Mouse (Mus musculus): ENCODE measurements around the gene Wfdc6a. TPM values are rescaled to one million over a fixed set of nuclear protein-coding genes. Genes with fewer than 3 reads are reported as not detected.
A peak's percentile ranks its signal among the peaks of the same experiment; 100 is the strongest.

Gene Wfdc6a
- total RNA-seq, 2 experiments from 2014 or later = not detected

DNA sequence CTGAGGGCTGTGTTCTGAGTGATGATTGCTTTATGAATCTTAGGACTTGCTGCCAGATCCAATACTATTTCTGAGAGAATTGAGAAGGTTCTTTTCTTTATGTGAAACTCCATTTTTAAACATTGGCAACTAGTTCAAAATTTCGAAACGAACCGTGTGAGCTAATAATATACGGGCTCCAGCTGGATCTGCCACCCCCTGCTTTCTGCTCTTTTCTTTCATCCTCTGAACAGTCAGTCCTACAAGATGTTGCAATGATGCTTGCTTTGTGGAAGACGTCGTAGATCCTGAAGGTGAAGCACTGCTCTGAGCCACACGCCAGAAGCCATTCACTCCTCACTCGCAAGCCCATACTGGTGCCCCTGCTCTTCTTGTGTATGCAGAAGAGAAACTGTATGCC lies 26.8 kb downstream of the Wfdc6a start:
- intact Hi-C loops (cut with DNase I) = loop anchor here (5.0 kb wide), 1 partner anchor 71 kb away; the partner anchor contains the start of gene Dbndd2

DNA sequence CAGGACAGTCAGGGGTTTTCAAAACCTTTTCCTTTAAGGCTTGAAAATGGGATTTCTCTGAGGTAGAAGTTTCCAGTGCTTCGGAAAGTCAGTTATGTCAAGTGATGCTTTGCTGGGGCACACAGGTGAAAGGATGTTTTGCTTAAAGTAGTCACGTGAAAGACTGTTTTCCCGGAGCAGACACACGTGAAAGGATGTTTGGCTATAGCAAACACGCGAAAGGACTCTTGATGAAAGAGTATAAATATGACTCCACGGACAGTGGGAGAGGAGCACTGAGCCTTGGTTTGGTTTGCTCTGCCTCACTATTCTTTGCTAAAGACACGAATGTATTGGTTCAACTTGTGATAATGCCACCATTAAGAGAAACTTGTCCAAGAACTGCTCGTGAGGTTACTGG lies 33.7 kb downstream of the Wfdc6a start:
- DNase-seq (ENCODE audit: low spot score in 2 of 2) = no peak
- intact Hi-C loops (cut with DNase I) = no loop called here

More for the DNA sequence above, 26.8 kb downstream of the Wfdc6a start:
- peak in 1 of 2 experiments; percentile 25 for DNase-seq (ENCODE audit: low spot score in 2 of 2)

DNA sequence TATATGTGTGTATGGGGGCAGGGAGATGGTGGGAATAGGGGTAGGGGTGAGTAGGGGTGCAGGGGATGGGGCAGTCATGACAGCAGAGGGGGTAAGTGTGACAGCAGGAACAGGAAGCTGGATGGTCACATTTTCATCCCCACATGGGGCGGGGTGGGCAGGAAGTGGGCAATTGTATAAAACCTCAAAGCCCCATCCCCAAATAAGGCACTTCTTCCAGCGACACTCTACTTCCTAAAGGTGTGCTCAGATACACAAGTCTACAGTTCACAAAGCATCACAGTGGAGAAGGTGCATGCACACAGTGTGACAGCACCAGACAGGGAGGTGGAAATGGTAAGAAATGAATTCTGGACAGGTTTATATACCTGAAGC lies 34.4 kb downstream of the Wfdc6a start:
- intact Hi-C loops (cut with DNase I) = no loop called here
- no peak for DNase-seq (ENCODE audit: low spot score in 2 of 2)

DNA sequence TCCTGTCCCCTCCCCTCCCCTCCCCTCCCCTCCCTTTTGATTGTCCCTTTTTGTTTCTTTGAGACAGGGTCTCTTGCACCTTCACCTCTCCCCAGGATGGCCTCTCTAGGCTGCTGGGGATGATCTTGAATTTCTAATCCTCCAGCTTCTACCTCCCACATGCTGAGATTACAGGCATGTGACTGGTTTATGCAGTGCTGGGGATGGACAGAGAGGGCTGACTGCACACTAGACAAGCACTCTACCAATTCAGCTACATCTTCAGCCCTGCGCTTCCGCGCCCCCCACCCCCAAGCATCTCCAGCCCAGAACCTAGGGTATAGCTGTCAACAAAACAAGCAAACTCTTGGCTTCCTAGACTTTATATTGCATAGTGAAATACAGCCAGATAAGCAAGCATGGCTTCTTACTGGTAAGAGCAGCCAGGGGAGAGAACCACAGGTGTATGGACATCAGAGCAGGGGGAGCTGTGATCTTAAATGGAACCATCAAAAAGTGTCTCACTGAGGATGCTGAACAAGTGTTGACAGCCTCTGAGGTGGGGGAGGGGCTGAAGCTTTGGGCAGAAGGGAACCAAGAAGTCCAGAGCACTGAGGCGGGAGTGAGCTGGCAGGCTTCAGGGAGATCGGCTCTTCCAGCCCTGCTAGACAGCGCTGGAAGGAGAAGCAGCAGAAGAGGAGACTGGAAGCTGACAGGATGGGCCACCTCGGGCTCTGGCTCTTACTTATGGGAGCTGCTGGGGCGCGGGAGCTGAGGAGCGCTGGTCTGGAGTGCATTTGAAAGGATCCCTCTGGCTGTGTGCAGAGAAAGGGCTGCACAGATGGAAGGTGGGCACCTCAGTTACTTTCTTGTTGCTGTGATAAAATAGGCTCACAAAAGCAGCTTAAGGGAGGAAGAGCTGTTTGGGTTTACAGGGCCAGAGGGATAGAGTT lies 35.0 kb downstream of the Wfdc6a start:
- DNase-seq (ENCODE audit: low spot score in 2 of 2) = peak; percentile 46 to 58
- intact Hi-C loops (cut with DNase I) = no loop called here

DNA sequence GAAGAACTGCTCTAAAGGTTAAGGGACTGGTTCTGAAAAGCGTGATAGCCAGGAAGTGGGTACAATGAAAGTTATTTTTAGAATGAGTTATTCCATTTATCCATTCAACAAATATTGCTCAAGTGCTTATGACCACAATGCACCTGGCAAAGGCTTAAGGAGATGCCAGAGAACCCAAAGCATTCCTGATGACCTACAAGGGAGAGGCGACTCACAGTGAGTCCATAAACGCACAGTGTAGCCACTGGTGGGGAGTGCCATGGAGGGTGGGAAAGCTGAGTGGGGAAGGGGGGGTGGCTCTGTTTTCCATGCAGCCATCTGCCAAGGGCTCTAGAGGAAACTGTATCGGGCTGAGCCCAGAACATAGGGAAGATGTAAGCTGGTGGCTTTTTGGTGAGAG lies 35.9 kb downstream of the Wfdc6a start:
- intact Hi-C loops (cut with DNase I) = no loop called here

DNA sequence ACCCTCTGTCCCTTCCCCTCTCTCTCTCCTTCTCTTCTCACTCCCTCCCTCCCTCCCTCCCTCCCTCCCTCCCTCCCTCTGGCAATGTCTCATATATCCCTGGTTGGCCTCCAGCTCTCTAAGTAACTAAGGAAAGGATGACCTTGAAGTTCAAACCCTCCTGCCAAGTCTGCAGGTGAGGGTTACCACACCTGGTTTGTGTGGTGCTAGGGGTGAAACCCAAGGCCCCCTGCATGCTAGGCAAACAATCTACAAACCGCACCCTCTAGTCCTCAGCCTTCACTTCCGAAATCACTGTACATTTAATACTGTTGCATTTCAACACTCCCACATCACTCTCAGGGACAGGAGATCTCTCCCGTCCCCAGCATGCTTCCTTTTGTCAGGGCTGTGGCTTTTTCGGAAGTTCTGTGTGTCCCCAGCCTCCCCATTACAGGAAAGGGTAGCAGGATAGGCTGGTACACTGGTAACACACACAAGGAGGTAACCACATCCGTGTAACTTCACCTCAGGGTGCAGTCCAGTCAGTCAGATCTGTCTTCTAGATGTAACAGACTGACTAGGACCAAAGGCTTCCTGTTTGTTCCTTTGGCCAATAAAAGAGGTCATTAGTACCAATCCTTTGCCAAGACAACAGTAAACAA lies 40.7 kb downstream of the Wfdc6a start:
- DNase-seq (ENCODE audit: low spot score in 2 of 2) = no peak
- intact Hi-C loops (cut with DNase I) = no loop called here

More for the DNA sequence above, 35.9 kb downstream of the Wfdc6a start:
- DNase-seq (ENCODE audit: low spot score in 2 of 2) = no peak

DNA sequence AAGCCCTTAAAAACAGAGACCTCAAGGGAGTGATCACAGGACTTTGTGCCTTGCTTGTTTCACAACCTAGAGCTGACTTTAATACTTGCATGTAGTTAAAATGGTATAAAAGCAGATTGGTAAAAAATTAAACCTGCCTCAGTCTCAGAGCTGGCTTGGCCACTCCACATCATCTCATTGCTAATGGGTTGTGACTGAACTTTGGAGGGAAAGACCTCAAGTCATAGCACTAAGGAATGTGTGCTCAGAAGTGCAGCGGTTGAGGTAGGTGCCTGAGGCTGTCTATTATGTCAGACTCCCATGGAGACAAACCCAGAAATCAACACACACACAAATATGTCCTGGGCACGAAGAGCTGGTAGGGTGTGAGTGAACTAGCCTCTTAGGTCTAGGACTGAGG lies 41.5 kb downstream of the Wfdc6a start:
- intact Hi-C loops (cut with DNase I) = no loop called here
- no peak for DNase-seq (ENCODE audit: low spot score in 2 of 2)

DNA sequence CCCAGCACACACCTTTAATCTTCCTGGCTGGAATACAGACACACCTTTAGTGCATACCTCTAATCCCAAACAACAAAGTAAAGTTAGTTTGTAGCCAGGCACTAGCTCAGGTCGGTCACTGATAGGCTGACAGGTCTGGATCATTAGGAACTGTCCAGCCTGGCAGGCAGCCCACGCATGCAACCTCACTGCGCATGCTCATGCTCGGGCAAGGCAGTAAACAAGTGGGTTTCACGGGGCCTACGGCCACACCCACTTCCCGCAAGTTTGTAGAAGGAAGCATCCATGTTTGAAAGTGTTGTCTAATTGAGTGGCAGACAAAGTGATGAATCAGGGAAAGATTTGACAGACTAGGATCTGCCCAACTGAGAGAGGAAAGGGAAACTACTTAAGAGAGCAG lies 42.6 kb downstream of the Wfdc6a start:
- intact Hi-C loops (cut with DNase I) = no loop called here
- DNase-seq (ENCODE audit: low spot score in 2 of 2) = no peak

DNA sequence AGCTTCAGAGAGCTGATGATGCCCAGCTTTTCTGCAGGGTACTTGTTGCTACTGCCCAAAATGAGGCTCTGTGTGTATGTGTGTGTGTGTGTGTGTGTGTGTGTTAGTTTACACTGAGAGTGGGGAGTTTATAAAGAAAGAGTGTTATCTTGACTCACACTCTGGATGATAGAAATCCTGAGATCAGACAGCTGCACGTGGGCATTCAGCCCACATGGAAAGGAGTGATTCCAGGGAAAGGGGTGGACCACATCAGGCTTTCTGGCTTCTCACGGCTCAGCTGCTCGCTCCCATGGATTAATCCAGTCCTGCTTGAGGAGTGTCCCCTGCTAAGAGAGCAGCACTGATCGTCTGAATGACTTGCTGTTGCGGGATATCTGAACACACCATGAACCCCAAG lies 43.1 kb downstream of the Wfdc6a start:
- peak; percentile 64 to 78 for DNase-seq (ENCODE audit: low spot score in 2 of 2)
- intact Hi-C loops (cut with DNase I) = no loop called here

DNA sequence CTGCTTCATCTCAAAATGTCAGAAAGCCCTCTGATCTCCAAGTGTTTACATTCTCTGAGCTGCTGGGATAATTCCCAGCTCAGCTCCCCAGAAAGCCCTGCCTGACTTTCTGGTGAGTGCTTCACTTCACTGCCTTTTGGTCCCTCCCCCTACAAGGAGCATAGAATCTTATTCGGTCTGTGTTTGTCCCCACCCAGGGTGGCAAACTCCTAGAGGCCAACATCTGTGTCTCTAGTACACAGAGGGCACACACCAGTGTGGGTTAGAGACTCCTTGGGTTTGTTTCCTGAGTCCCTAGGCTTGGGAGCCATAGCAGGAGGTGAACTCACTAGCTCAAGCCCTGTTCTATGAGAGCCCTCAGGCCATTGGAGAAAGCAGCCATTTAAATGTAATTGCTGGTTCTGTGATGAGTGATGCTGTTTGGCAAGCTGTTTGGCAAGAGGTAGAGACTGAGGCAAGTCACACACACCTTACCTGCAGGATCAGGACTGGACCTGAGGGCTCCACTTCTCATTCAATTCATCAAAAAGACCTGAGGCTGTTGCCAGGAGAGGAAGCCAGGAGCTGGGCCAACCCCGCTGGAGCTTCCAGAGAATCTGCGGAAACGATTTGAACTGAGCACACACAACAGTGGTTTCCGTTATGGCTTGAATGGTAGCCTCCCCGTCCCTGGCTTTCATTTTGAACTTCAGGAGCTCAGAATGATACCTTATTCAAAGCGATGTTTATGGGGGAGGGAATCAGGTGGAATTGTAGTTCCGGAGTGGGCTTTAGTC lies 44.4 kb downstream of the Wfdc6a start:
- intact Hi-C loops (cut with DNase I) = no loop called here
- DNase-seq (ENCODE audit: low spot score in 2 of 2) = no peak

DNA sequence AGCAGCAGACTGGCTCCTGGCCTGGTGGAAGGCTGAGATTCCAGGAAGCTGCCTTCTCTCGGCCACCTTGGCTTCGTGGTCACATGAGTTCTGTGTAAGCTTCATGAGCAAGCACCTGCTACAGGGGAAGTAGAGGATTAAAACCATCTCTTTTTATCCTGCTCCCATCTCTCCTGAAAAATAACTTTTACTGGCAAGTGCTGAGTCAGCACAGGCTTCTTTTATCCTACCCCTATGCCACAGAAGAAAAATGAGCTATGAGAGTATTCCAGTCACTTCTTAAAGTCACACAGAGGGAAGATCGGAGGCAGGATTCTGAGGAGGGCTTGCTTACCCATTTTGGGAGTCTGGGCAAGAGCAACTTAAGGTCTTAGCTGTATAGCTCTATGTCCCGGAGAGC lies 48.2 kb downstream of the Wfdc6a start:
- no peak for DNase-seq (ENCODE audit: low spot score in 2 of 2)
- intact Hi-C loops (cut with DNase I) = no loop called here

DNA sequence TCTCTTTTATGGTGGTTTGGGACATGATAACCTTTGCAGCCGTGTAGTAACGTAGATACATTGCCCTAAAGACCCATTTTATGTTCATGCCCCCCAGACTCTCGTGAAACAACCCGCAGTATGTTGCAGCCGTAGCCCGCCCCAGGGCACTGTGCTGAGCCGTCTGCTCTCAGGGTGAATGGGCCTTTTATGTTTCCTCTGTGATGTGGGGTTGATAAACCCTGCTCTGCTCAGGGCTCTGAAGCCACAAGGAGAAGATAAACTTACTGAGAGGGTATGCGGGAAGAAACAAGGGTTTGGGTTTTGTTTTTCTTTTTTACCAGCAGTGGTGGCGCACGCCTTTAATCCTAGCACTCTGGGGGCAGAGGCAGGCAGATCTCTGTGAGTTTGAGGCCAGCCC lies 50.9 kb downstream of the Wfdc6a start:
- intact Hi-C loops (cut with DNase I) = loop anchor here (5.0 kb wide), 2 partner anchors 67 to 117 kb away; no protein-coding TSS in a partner anchor
- no peak for DNase-seq (ENCODE audit: low spot score in 2 of 2)

DNA sequence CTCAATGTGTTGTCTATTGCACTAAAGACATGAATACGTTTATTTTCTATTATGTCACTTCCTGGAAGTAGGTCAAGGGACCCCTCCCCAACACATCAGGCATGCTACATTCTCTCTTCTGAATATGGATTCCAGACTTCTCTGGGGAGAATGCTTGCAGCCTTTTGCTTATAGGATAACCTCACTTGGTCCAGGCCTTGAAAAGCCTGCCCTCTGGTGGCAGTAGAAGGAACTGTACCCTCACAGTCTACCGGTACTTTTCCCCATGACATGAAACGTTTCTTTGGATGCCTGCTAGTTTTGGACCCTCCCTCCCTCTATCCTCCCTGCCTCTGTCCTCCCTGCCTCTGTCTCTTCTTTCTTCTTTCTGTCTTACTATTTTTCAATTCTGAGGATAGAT lies 54.1 kb downstream of the Wfdc6a start:
- peak; percentile 67 to 73 for DNase-seq (ENCODE audit: low spot score in 2 of 2)
- intact Hi-C loops (cut with DNase I) = loop anchor here (5.0 kb wide), 2 partner anchors 64 to 114 kb away; no protein-coding TSS in a partner anchor

Other genes with a start within 250 kb of the Wfdc6a start
- gene Slpi, start 196.4 kb downstream of the Wfdc6a start, total RNA-seq (2021) = 1 to 10 TPM; 1.0 to 1.5 TPM
- under 1 TPM; 0.30 to 0.34 TPM for gene Rbpjl, start 182.3 kb downstream of the Wfdc6a start, total RNA-seq (2021)
- gene Matn4, start 180.3 kb downstream of the Wfdc6a start, total RNA-seq (2021) = 10 to 100 TPM; 11.4 to 13.0 TPM
- gene Sdc4, start 141.6 kb downstream of the Wfdc6a start, total RNA-seq (2021) = 10 to 100 TPM; 98.5 TPM
- gene Sys1, start 128.5 kb downstream of the Wfdc6a start, total RNA-seq (2021) = 10 to 100 TPM; 34.7 to 40.4 TPM
- gene Gm20458, start 124.5 kb downstream of the Wfdc6a start, total RNA-seq (2021) = 10 to 100 TPM in 1 of 2 experiments, 1 to 10 TPM in 1; 8.1 to 14.9 TPM
- not detected for gene Trp53tg5, start 111.7 kb downstream of the Wfdc6a start, total RNA-seq (2021)
- gene Dbndd2, start 99.3 kb downstream of the Wfdc6a start, total RNA-seq (2021) = 100 to 1,000 TPM; 112 to 126 TPM
- gene Pigt, start 87.9 kb downstream of the Wfdc6a start, total RNA-seq (2021) = 10 to 100 TPM; 88.7 to 98.5 TPM
- gene Wfdc2, start 23.0 kb downstream of the Wfdc6a start, total RNA-seq (2021) = not detected
- not detected for gene Spint3, start 12.0 kb downstream of the Wfdc6a start, total RNA-seq (2021)
- gene Eppin, start 8.1 kb upstream of the Wfdc6a start, total RNA-seq (2021) = not detected
- not detected for gene Wfdc6b, start 28.1 kb upstream of the Wfdc6a start, total RNA-seq (2021)
- not detected for gene Wfdc8, start 28.2 kb upstream of the Wfdc6a start, total RNA-seq (2021)
- gene Wfdc16, start 53.3 kb upstream of the Wfdc6a start, total RNA-seq (2021) = not detected
- not detected for gene Wfdc10, start 70.6 kb upstream of the Wfdc6a start, total RNA-seq (2021)
- gene Wfdc9, start 71.1 kb upstream of the Wfdc6a start, total RNA-seq (2021) = not detected
- not detected for gene Wfdc11, start 88.6 kb upstream of the Wfdc6a start, total RNA-seq (2021)
- gene Wfdc13, start 99.7 kb upstream of the Wfdc6a start, total RNA-seq (2021) = not detected
- not detected for gene Spint4, start 113.1 kb upstream of the Wfdc6a start, total RNA-seq (2021)
- not detected for gene Spint5, start 129.9 kb upstream of the Wfdc6a start, total RNA-seq (2021)
- gene Wfdc3, start 160.5 kb upstream of the Wfdc6a start, total RNA-seq (2021) = 1 to 10 TPM; 1.2 to 2.4 TPM
- 10 to 100 TPM; 33.5 to 37.8 TPM for gene Dnttip1, start 160.5 kb upstream of the Wfdc6a start, total RNA-seq (2021)
- gene Ube2c, start 184.5 kb upstream of the Wfdc6a start, total RNA-seq (2021) = 1 to 10 TPM in 1 of 2 experiments, under 1 TPM in 1; 0.57 to 1.3 TPM
- under 1 TPM in 1 of 2 experiments, not detected in 1; 0.96 TPM for gene Tnnc2, start 194.5 kb upstream of the Wfdc6a start, total RNA-seq (2021)
- gene Snx21, start 200.4 kb upstream of the Wfdc6a start, total RNA-seq (2021) = 10 to 100 TPM; 54.9 to 59.5 TPM
- gene Acot8, start 219.4 kb upstream of the Wfdc6a start, total RNA-seq (2021) = 10 to 100 TPM; 25.5 to 27.6 TPM
- 1 to 10 TPM; 8.2 to 8.3 TPM for gene Zswim3, start 219.7 kb upstream of the Wfdc6a start, total RNA-seq (2021)
- gene Zswim1, start 237.2 kb upstream of the Wfdc6a start, total RNA-seq (2021) = 10 to 100 TPM; 22.0 to 22.8 TPM
- gene Spata25, start 243.1 kb upstream of the Wfdc6a start, total RNA-seq (2021) = 1 to 10 TPM in 1 of 2 experiments, not detected in 1; 1.7 TPM
- 100 to 1,000 TPM; 104 to 105 TPM for gene Ctsa, start 247.4 kb upstream of the Wfdc6a start, total RNA-seq (2021)
- 1 to 10 TPM; 3.8 to 5.3 TPM for gene Neurl2, start 248.0 kb upstream of the Wfdc6a start, total RNA-seq (2021)